Mouse (Mus musculus) stomach, embryonic 14.5 days (tissue): ENCODE results near the gene Hnrnpu. TPM values are rescaled to one million over a fixed set of nuclear protein-coding genes. Genes with fewer than 3 reads are reported as not detected.

Source experiments
- ATAC-seq: fragments of 200-750 bp; cut with Nextera tagmentation; 2 replicates; pipeline ENCODE4 v1.8.0; 2017; ENCODE audit warnings: low read depth, moderate TSS enrichment; ENCODE audit not compliant: insufficient number of reproducible peaks, insufficient read depth, low FRiP score
- H3K27ac ChIP-seq: fragments of 300-500 bp; sonication (generic); 2 replicates; pipeline ENCODE4 v1.5.1; 2014; ENCODE audit warnings: mild to moderate bottlenecking, low read length, moderate library complexity, mixed read lengths
- H3K27me3 ChIP-seq: fragments of 300-500 bp; sonication (generic); 2 replicates; pipeline ENCODE4 v1.6.1; 2014; ENCODE audit warnings: low read length, control low read depth, mixed read lengths; ENCODE audit not compliant: control insufficient read depth, insufficient read depth
- H3K36me3 ChIP-seq: fragments of 300-500 bp; sonication (generic); 2 replicates; pipeline ENCODE4 v1.6.1; 2014; ENCODE audit warnings: mild to moderate bottlenecking, control low read depth, low read length, moderate library complexity, mixed read lengths; ENCODE audit not compliant: control insufficient read depth, insufficient read depth
- H3K4me1 ChIP-seq: fragments of 300-500 bp; sonication (generic); 2 replicates; pipeline ENCODE4 v1.6.1; 2014; ENCODE audit warnings: low read length, control low read depth, mixed read lengths; ENCODE audit not compliant: control insufficient read depth, insufficient read depth
- H3K4me2 ChIP-seq: fragments of 300-500 bp; sonication (generic); replicated peaks from 2 replicates; pipeline ENCODE4 v1.6.1; 2014; ENCODE audit warnings: low read depth, low read length, control low read depth
- H3K4me3 ChIP-seq: fragments of 300-500 bp; sonication (generic); 2 replicates; pipeline ENCODE4 v1.5.1; 2014; ENCODE audit warnings: low read depth, low read length, control low read depth
- H3K9ac ChIP-seq: fragments of 300-500 bp; sonication (generic); replicated peaks from 2 replicates; pipeline ENCODE4 v1.6.1; 2014; ENCODE audit warnings: low read depth, mild to moderate bottlenecking, control low read depth, low read length, moderate library complexity, mixed read lengths
- H3K9me3 ChIP-seq: fragments of 300-500 bp; sonication (generic); 2 replicates; pipeline ENCODE4 v1.6.1; 2016; ENCODE audit warnings: low read depth, low read length, control low read depth; ENCODE audit not compliant: control insufficient read depth
- WGBS: fragments of 180-500 bp; shearing (Covaris S2); extraction: QIAGEN DNeasy Blood & Tissue Kit; methylation state at CpG from one replicate; pipeline ENCODE4 v1.1.7; 2014; 5-methylcytosine and 5-hydroxymethylcytosine counted together
- polyA plus RNA-seq: library from polyadenylated mRNA; unstranded; fragments of >200 nt; fragmentation: Nextera tagmentation; extraction: Ambion mirVana; gene quantifications from 2 replicates; pipeline ENCODE4 v1.2.1, GENCODE M21; 2014

Hnrnpu gene
- polyA plus RNA-seq, 1 experiment from 2014 or later = 364 TPM

GRCm38 (mm10) chr1:178336289-178336775 is 1.3 kb downstream of the Hnrnpu start:
- Histone ChIP-seq H3K9me3 (no peaks in the 10 kb centered on the region), H3K36me3 (peaks cover 35% of the 10 kb centered on the region), H3K27ac (peak overlapping the region; percentile 100), H3K4me1 (peaks cover 6% of the 10 kb centered on the region; the same call in 1 of the 2 replicates), H3K9ac (peak overlapping the region; percentile 100), H3K4me2 (peak overlapping the region; percentile 61), H3K4me3 (peak overlapping the region; percentile 99), H3K27me3 (no peaks in the 10 kb centered on the region)
- peak; percentile 91 for ATAC-seq
- WGBS = under 1% methylated on average over 30 of the region's 53 CpGs

DNA sequence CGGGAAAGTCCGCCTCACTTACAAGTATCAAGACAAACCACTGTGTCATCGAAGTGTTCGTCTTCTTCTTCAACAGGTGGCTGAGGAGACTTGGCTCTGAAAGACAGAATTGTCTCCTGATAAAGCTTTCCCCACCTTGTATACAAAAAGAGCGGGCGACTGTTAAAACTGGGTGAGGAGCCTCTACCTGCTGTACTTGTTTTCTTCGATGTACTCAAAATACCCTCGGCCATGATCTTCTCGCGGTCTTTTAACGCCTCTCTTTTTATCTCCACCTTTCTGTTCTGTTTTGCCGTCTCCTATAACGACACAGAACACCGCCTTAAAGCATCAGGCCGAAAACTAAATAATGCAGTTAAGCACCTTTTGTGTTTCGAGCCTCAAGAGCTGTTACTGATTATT is 1.7 kb downstream of the Hnrnpu start:
- ATAC-seq = no peak
- H3K27ac ChIP-seq = peak overlapping the region; percentile 100
- under 1% methylated on average over 16 of the region's 16 CpGs for WGBS

DNA sequence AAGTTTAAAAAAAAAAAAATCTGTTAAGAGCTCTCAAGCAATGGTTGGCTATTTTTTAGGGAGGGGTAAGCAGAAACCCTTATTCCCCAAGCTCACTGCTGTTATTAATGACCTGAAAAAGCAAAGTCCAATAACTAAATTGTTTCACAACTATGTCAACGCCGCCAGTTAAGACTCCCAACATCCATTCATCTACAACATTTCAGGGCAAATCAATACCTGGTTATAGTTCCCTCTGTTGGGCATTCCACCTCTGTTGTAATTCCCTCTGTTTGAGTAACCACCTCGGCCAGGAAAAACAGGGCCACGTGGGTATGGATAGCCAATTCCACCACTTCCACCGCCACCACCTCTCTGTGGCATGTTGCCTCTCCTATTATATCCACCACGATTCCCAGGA is 7.7 kb downstream of the Hnrnpu start:
- peaks cover 6% of the 10 kb centered on the region; the same call in 1 of the 2 replicates for H3K4me1 ChIP-seq
- H3K4me3 ChIP-seq = no peak overlapping the region
- no peak overlapping the region for H3K27ac ChIP-seq
- no peak overlapping the region for H3K4me2 ChIP-seq
- no peaks in the 10 kb centered on the region for H3K9me3 ChIP-seq
- no peak overlapping the region for H3K9ac ChIP-seq
- H3K27me3 ChIP-seq = no peaks in the 10 kb centered on the region
- whole genome bisulfite sequencing = 63% methylated on average over 6 of the region's 6 CpGs
- ATAC-seq = no peak
- peaks cover 88% of the 10 kb centered on the region for H3K36me3 ChIP-seq

More for the DNA sequence above, 1.7 kb downstream of the Hnrnpu start:
- H3K4me3 ChIP-seq = peak overlapping the region; percentile 99
- H3K4me2 ChIP-seq = peak overlapping the region; percentile 61
- peaks cover 40% of the 10 kb centered on the region for H3K36me3 ChIP-seq
- peak overlapping the region; percentile 100 for H3K9ac ChIP-seq
- H3K4me1 ChIP-seq = peaks cover 6% of the 10 kb centered on the region; the same call in 1 of the 2 replicates
- no peaks in the 10 kb centered on the region for H3K27me3 ChIP-seq
- H3K9me3 ChIP-seq = no peaks in the 10 kb centered on the region

GRCm38 (mm10) chr1:178329017-178329416 is 8.6 kb downstream of the Hnrnpu start:
- Histone ChIP-seq H3K4me3 (no peak overlapping the region), H3K27me3 (no peaks in the 10 kb centered on the region), H3K9me3 (no peaks in the 10 kb centered on the region), H3K4me2 (no peak overlapping the region), H3K4me1 (peaks cover under 1% of the 10 kb centered on the region; the same call in 1 of the 2 replicates), H3K27ac (no peak overlapping the region), H3K36me3 (peaks cover 89% of the 10 kb centered on the region), H3K9ac (no peak overlapping the region)
- 75% methylated on average over 5 of the region's 5 CpGs for WGBS
- no peak for ATAC-seq

DNA sequence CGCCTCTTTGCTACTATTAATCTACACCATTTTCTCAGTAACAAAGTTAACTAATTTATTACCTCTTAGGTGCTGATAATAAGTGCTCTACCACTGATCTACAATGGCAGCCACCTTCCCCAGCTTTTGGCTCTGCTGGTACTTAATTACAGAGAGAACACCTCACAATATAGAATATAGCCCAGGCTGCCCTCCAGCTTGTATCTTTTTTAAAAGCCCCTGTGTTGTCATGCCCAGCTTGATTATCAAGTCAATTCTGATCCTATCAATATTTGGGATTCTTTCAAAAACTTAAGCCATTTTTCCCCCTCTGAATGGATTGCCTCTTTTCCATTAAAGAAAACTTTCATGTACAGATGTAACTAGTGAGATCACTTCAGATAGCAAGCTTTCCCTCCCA is 10.6 kb downstream of the Hnrnpu start:
- WGBS = 83% methylated on average over 1 of the region's 1 CpGs
- H3K36me3 ChIP-seq = peaks cover 89% of the 10 kb centered on the region

DNA sequence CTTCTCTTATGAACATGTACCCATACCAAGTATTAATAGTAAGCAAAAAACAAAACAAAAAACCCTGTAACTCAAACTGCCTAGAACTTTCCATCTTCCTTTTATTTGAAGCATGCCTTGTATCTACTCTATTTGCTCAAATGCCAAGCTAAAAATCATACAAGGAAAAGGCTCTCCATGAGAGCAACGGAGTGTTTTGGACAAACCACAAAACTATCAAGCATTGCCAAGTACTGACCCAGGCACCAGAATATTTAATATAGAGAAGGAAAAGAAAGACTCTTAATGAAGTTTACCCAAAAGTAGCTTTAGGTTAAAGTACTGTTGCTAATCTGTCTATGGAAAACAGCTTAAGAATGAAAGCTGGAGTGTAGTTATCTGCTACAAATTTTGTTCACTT is 11.2 kb downstream of the Hnrnpu start:
- H3K4me1 ChIP-seq = peaks cover under 1% of the 10 kb centered on the region; the same call in 1 of the 2 replicates
- ATAC-seq = no peak
- no peak overlapping the region for H3K9ac ChIP-seq
- no peak overlapping the region for H3K4me2 ChIP-seq
- no peak overlapping the region for H3K4me3 ChIP-seq
- no peak overlapping the region for H3K27ac ChIP-seq
- 90% methylated on average over 1 of the region's 1 CpGs for WGBS
- H3K36me3 ChIP-seq = peaks cover 89% of the 10 kb centered on the region
- H3K27me3 ChIP-seq = no peaks in the 10 kb centered on the region
- no peaks in the 10 kb centered on the region for H3K9me3 ChIP-seq

More for the DNA sequence above, 10.6 kb downstream of the Hnrnpu start:
- Histone ChIP-seq H3K27ac (no peak overlapping the region), H3K27me3 (no peaks in the 10 kb centered on the region), H3K4me1 (no peaks in the 10 kb centered on the region; the same call in 1 of the 2 replicates), H3K4me3 (no peak overlapping the region), H3K9me3 (no peaks in the 10 kb centered on the region), H3K9ac (no peak overlapping the region), H3K4me2 (no peak overlapping the region)
- no peak for ATAC-seq

DNA sequence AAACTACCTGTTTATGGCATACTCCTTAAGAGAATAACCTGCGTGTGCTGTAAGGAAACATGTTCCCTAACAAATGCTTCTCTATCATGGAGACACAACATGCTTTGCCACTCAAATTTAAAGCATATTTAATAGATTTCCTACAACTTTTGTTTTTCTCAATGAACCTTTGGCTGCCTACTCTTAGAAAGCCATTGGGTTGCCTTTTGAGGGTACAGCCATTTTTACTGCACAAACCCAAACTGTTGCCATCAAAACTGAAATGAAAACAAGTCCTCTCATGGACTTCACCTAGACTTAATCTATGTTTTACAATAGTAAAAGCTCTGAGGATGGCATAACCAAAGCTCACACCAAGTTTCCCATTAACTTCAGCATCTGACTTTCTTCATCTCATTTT is 13.0 kb downstream of the Hnrnpu start:
- H3K27ac ChIP-seq = no peak overlapping the region
- WGBS = 88% methylated on average over 1 of the region's 1 CpGs
- no peak for ATAC-seq
- no peak overlapping the region for H3K4me2 ChIP-seq
- no peak overlapping the region for H3K4me3 ChIP-seq
- peaks cover 10% of the 10 kb centered on the region; the same call in 1 of the 2 replicates for H3K4me1 ChIP-seq
- no peaks in the 10 kb centered on the region for H3K27me3 ChIP-seq
- H3K36me3 ChIP-seq = peaks cover 83% of the 10 kb centered on the region
- H3K9ac ChIP-seq = no peak overlapping the region
- H3K9me3 ChIP-seq = no peaks in the 10 kb centered on the region

- no peaks in the 10 kb centered on the region for H3K27me3 ChIP-seq
- no peak overlapping the region for H3K27ac ChIP-seq
- peaks cover 10% of the 10 kb centered on the region; the same call in 1 of the 2 replicates for H3K4me1 ChIP-seq
- peaks cover 73% of the 10 kb centered on the region for H3K36me3 ChIP-seq
- no peak overlapping the region for H3K9ac ChIP-seq
- ATAC-seq = no peak
- no peaks in the 10 kb centered on the region for H3K9me3 ChIP-seq
- no peak overlapping the region for H3K4me3 ChIP-seq
- WGBS = 88% methylated on average over 1 of the region's 1 CpGs
- no peak overlapping the region for H3K4me2 ChIP-seq
Measured at GRCm38 (mm10) chr1:178323235-178323634, 14.4 kb downstream of the Hnrnpu start.
